Mouse (Mus musculus) midbrain, embryonic 11.5 days (tissue): Measurements from ENCODE around the gene Alox12. TPM values are rescaled to one million over a fixed set of nuclear protein-coding genes. Genes with fewer than 3 reads are reported as not detected.
A peak's percentile ranks its signal among the peaks of the same experiment; 100 is the strongest.

Experiments
- ATAC-seq: fragments of 200-750 bp; cut with Nextera tagmentation; 2 replicates; pipeline ENCODE4 v1.8.0; 2017; ENCODE audit warnings: moderate TSS enrichment, moderate library complexity; ENCODE audit not compliant: low FRiP score
- DNase-seq: peaks from one replicate; pipeline ENCODE4 v3.0.0; 2015; ENCODE audit warnings: low spot score; ENCODE audit errors: missing footprints
- H3K27ac ChIP-seq: fragments of 300-500 bp; sonication (generic); 2 replicates; pipeline ENCODE4 v1.5.1; 2014; ENCODE audit warnings: low read depth, low read length
- H3K27me3 ChIP-seq: fragments of 300-500 bp; sonication (generic); 2 replicates; pipeline ENCODE4 v1.6.1; 2014; ENCODE audit warnings: mild to moderate bottlenecking, low read length, moderate library complexity, mixed read lengths; ENCODE audit not compliant: control insufficient read depth, insufficient read depth
- H3K36me3 ChIP-seq: fragments of 300-500 bp; sonication (generic); 2 replicates; pipeline ENCODE4 v1.6.1; 2014; ENCODE audit warnings: mild to moderate bottlenecking, low read length, moderate library complexity, mixed read lengths; ENCODE audit not compliant: control insufficient read depth, insufficient read depth
- H3K4me1 ChIP-seq: fragments of 300-500 bp; sonication (generic); 2 replicates; pipeline ENCODE4 v1.6.1; 2014; ENCODE audit warnings: low read length; ENCODE audit not compliant: control insufficient read depth, insufficient read depth
- H3K4me2 ChIP-seq: fragments of 300-500 bp; sonication (generic); 2 replicates; pipeline ENCODE4 v1.6.1; 2014; ENCODE audit warnings: mild to moderate bottlenecking, moderate library complexity
- H3K4me3 ChIP-seq: fragments of 300-500 bp; sonication (generic); 2 replicates; pipeline ENCODE4 v1.5.1; 2014; ENCODE audit warnings: low read depth, low read length
- H3K9ac ChIP-seq: fragments of 300-500 bp; sonication (generic); 2 replicates; pipeline ENCODE4 v1.6.1; 2014; ENCODE audit warnings: low read length
- H3K9me3 ChIP-seq: fragments of 300-500 bp; sonication (generic); 2 replicates; pipeline ENCODE4 v1.6.1; 2016; ENCODE audit warnings: low read length; ENCODE audit not compliant: control insufficient read depth
- WGBS: fragments of 180-500 bp; shearing (Covaris S2); extraction: QIAGEN DNeasy Blood & Tissue Kit; methylation state at CpG from one replicate; pipeline ENCODE4 v1.1.7; 2014; 5-methylcytosine and 5-hydroxymethylcytosine counted together
- polyA plus RNA-seq: library from polyadenylated mRNA; unstranded; fragments of >200 nt; fragmentation: Nextera tagmentation; extraction: Ambion mirVana; gene quantifications from 2 replicates; pipeline ENCODE4 v1.2.1, GENCODE M21; 2014

Alox12 gene
- 3.2 and 3.4 TPM in 2 replicates for polyA plus RNA-seq

GRCm38 (mm10) chr11:70254931-70255531, at the start of gene Alox12:
TSS of gene Alox12 (minus strand) at chr11:70255353.
- Histone ChIP-seq H3K36me3 (no peaks in the 10 kb centered on the region), H3K9ac (peak within 1 kb of the TSS; percentile 44), H3K27ac (no peak within 1 kb of the TSS), H3K4me1 (no peaks in the 10 kb centered on the region), H3K4me3 (peak within 1 kb of the TSS; percentile 21), H3K9me3 (no peaks in the 10 kb centered on the region), H3K27me3 (peaks cover 30% of the 10 kb centered on the region), H3K4me2 (peak within 1 kb of the TSS; percentile 42)
- ATAC-seq: 0 out of 2 replicates have a peak, but pooled peaks have one; percentile 9
- peak; percentile 94 for DNase-seq
- WGBS: 1% methylated on average over 25 of the region's 25 CpGs

- H3K36me3 ChIP-seq: no peaks in the 10 kb centered on the region
- no peak overlapping the region for H3K9ac ChIP-seq
- 80% methylated on average over 4 of the region's 4 CpGs for WGBS
- no peaks in the 10 kb centered on the region for H3K4me1 ChIP-seq
- no peak for DNase-seq
- H3K4me3 ChIP-seq: no peak overlapping the region
- no peaks in the 10 kb centered on the region for H3K27me3 ChIP-seq
- no peak for ATAC-seq
- H3K27ac ChIP-seq: no peak overlapping the region
- no peaks in the 10 kb centered on the region; the same call in 1 of the 2 replicates for H3K9me3 ChIP-seq
- no peak overlapping the region for H3K4me2 ChIP-seq
Measured at GRCm38 (mm10) chr11:70302293-70302692, 47.1 kb upstream of the Alox12 start.

- H3K27me3 ChIP-seq: no peaks in the 10 kb centered on the region
- no peaks in the 10 kb centered on the region for H3K36me3 ChIP-seq
- no peak overlapping the region for H3K27ac ChIP-seq
- H3K9me3 ChIP-seq: no peaks in the 10 kb centered on the region; the same call in 1 of the 2 replicates
- ATAC-seq (no peak), DNase-seq (no peak)
- WGBS: 65% methylated on average over 12 of the region's 12 CpGs
- no peak overlapping the region for H3K4me3 ChIP-seq
- H3K9ac ChIP-seq: no peak overlapping the region
- H3K4me2 ChIP-seq: no peak overlapping the region
- H3K4me1 ChIP-seq: no peaks in the 10 kb centered on the region
Measured at GRCm38 (mm10) chr11:70297836-70298454, 42.8 kb upstream of the Alox12 start.

GRCm38 (mm10) chr11:70297405-70297804, 42.3 kb upstream of the Alox12 start:
- no peak for DNase-seq
- no peak overlapping the region for H3K27ac ChIP-seq
- H3K4me2 ChIP-seq: no peak overlapping the region
- no peaks in the 10 kb centered on the region for H3K36me3 ChIP-seq
- H3K4me1 ChIP-seq: no peaks in the 10 kb centered on the region
- no peak for ATAC-seq
- no peaks in the 10 kb centered on the region; the same call in 1 of the 2 replicates for H3K9me3 ChIP-seq
- WGBS: 59% methylated on average over 4 of the region's 4 CpGs
- no peak overlapping the region for H3K4me3 ChIP-seq
- H3K27me3 ChIP-seq: no peaks in the 10 kb centered on the region
- no peak overlapping the region for H3K9ac ChIP-seq

GRCm38 (mm10) chr11:70293881-70294280, 38.7 kb upstream of the Alox12 start:
- Histone ChIP-seq H3K4me1 (no peaks in the 10 kb centered on the region), H3K9ac (no peak overlapping the region)
- 90% methylated on average over 6 of the region's 6 CpGs for WGBS

GRCm38 (mm10) chr11:70291235-70291634, 36.1 kb upstream of the Alox12 start:
- no peaks in the 10 kb centered on the region for H3K4me1 ChIP-seq
- H3K9me3 ChIP-seq: no peaks in the 10 kb centered on the region
- H3K4me3 ChIP-seq: no peak overlapping the region
- no peaks in the 10 kb centered on the region for H3K27me3 ChIP-seq
- no peak for ATAC-seq
- no peak overlapping the region for H3K4me2 ChIP-seq
- no peak overlapping the region for H3K9ac ChIP-seq
- no peak overlapping the region for H3K27ac ChIP-seq
- no peaks in the 10 kb centered on the region for H3K36me3 ChIP-seq
- 87% methylated on average over 6 of the region's 6 CpGs for WGBS
- no peak for DNase-seq

More at GRCm38 (mm10) chr11:70293881-70294280, 38.7 kb upstream of the Alox12 start:
- no peak overlapping the region for H3K27ac ChIP-seq
- no peaks in the 10 kb centered on the region for H3K36me3 ChIP-seq
- H3K4me2 ChIP-seq: no peak overlapping the region
- ATAC-seq (no peak), DNase-seq (no peak)
- no peaks in the 10 kb centered on the region for H3K27me3 ChIP-seq
- no peaks in the 10 kb centered on the region for H3K9me3 ChIP-seq
- H3K4me3 ChIP-seq: no peak overlapping the region

- Histone ChIP-seq H3K27me3 (no peaks in the 10 kb centered on the region; the same call in 1 of the 2 replicates), H3K4me1 (no peaks in the 10 kb centered on the region), H3K36me3 (no peaks in the 10 kb centered on the region), H3K27ac (no peak overlapping the region), H3K9ac (no peak overlapping the region), H3K4me2 (no peak overlapping the region), H3K4me3 (no peak overlapping the region), H3K9me3 (no peaks in the 10 kb centered on the region)
- no peak for DNase-seq
- no peak for ATAC-seq
- 29% methylated on average over 6 of the region's 6 CpGs for WGBS
Measured at GRCm38 (mm10) chr11:70289236-70289635, 34.1 kb upstream of the Alox12 start.

- Histone ChIP-seq H3K27ac (no peak overlapping the region), H3K4me3 (no peak overlapping the region), H3K9ac (no peak overlapping the region), H3K27me3 (no peaks in the 10 kb centered on the region; the same call in 1 of the 2 replicates), H3K9me3 (no peaks in the 10 kb centered on the region), H3K4me2 (no peak overlapping the region), H3K36me3 (no peaks in the 10 kb centered on the region), H3K4me1 (no peaks in the 10 kb centered on the region)
- WGBS: 90% methylated on average over 10 of the region's 10 CpGs
- no peak for ATAC-seq
- DNase-seq: no peak
Measured at GRCm38 (mm10) chr11:70288102-70288501, 32.9 kb upstream of the Alox12 start.

GRCm38 (mm10) chr11:70285686-70286085, 30.5 kb upstream of the Alox12 start:
- H3K4me3 ChIP-seq: no peak overlapping the region
- ATAC-seq: no peak

More at GRCm38 (mm10) chr11:70285686-70286085, 30.5 kb upstream of the Alox12 start:
- Histone ChIP-seq H3K9ac (no peak overlapping the region), H3K27me3 (no peaks in the 10 kb centered on the region; the same call in 1 of the 2 replicates), H3K27ac (no peak overlapping the region), H3K9me3 (no peaks in the 10 kb centered on the region), H3K36me3 (no peaks in the 10 kb centered on the region), H3K4me2 (no peak overlapping the region), H3K4me1 (no peaks in the 10 kb centered on the region)
- DNase-seq: no peak
- WGBS: 91% methylated on average over 5 of the region's 5 CpGs
